In genomic region chr4:84669650-84670049, GRCm38 (mm10) we compare ENCODE assay signal across 15 mouse cellular contexts. TPM values are rescaled to one million over a fixed set of nuclear protein-coding genes. Genes with fewer than 3 reads are reported as not detected.
A peak's percentile ranks its signal among the peaks of the same experiment; 100 is the strongest.
DNase-seq lines count a peak whose midpoint lies in the region; ATAC-seq lines count a peak whose summit lies in the region.
"Had no signal": no experiment of that assay in that cellular context is flagged by ENCODE, and none has a peak within 500 bp of the region (broad histone marks: within the 10 kb centered on the region; RNA-seq: fewer than 3 reads in every experiment).

No protein-coding gene starts in this region.

- H3K36me3 ChIP-seq in kidney, embryonic 16.5 days (ENCODE audit: insufficient read depth, low read length) = no peaks in the 10 kb centered on the region
- no peaks in the 10 kb centered on the region for H3K36me3 ChIP-seq in embryonic facial prominence, embryonic 12.5 days
- H3K36me3 ChIP-seq: forebrain, embryonic 10.5 days; heart, embryonic 15.5 days; limb, embryonic 15.5 days; neural tube, embryonic 13.5 days had no signal

- H3K4me2 ChIP-seq in kidney, embryonic 16.5 days (replicated peaks; ENCODE audit: low read depth, low read length) = no peak overlapping the region
- peak overlapping the region; percentile 29 for H3K4me2 ChIP-seq in embryonic facial prominence, embryonic 12.5 days (replicated peaks)
- H3K4me2 ChIP-seq: heart, embryonic 15.5 days; limb, embryonic 15.5 days; neural tube, embryonic 13.5 days had no signal

- no peak overlapping the region for H3K27ac ChIP-seq in kidney, embryonic 16.5 days (ENCODE audit: low read length)
- no peak overlapping the region for H3K27ac ChIP-seq in embryonic facial prominence, embryonic 12.5 days
- H3K27ac ChIP-seq: forebrain, embryonic 10.5 days; heart, embryonic 15.5 days; layer of hippocampus, adult 2 months; limb, embryonic 15.5 days; macrophage; neural tube, embryonic 13.5 days had no signal

- H3K9me3 ChIP-seq in kidney, embryonic 16.5 days (ENCODE audit: low read length) = no peaks in the 10 kb centered on the region
- no peaks in the 10 kb centered on the region for H3K9me3 ChIP-seq in embryonic facial prominence, embryonic 12.5 days
- H3K9me3 ChIP-seq: forebrain, embryonic 10.5 days; heart, embryonic 15.5 days; limb, embryonic 15.5 days; neural tube, embryonic 13.5 days had no signal

- DNase-seq in kidney, adult 11 months = peak; percentile 34
- peak; percentile 21 for DNase-seq in 3T3-L1 (ENCODE audit: low read depth, low spot score)
- peak; percentile 9 for DNase-seq in kidney, postnatal 14 days
- no peak for DNase-seq in c-Kit-positive CD71-positive TER-119-positive erythroid progenitor cells, embryonic 14.5 days (ENCODE audit: low spot score)
- no peak for DNase-seq in adipocyte (ENCODE audit: low spot score)
- no peak for DNase-seq in layer of hippocampus, postnatal 10 days (ENCODE audit: low spot score in 2 of 2)
- DNase-seq: right cerebral cortex, postnatal 4 days had no signal

- 68% methylated on average over 5 of the region's 5 CpGs for WGBS in kidney, embryonic 16.5 days
- WGBS in embryonic facial prominence, embryonic 12.5 days = 45% methylated on average over 5 of the region's 5 CpGs

- H3K4me1 ChIP-seq in kidney, embryonic 16.5 days (ENCODE audit: insufficient read depth, low read length) = 0 out of 2 replicates have a peak, but pooled peaks cover 7% of the 10 kb centered on the region
- H3K4me1 ChIP-seq in embryonic facial prominence, embryonic 12.5 days = peaks cover 26% of the 10 kb centered on the region

- peaks cover 16% of the 10 kb centered on the region; the same call in 1 of the 2 replicates for H3K27me3 ChIP-seq in kidney, embryonic 16.5 days (ENCODE audit: insufficient read depth, low read length)
- H3K27me3 ChIP-seq in embryonic facial prominence, embryonic 12.5 days = no peaks in the 10 kb centered on the region
- H3K27me3 ChIP-seq: limb, embryonic 15.5 days had no signal

- no peak overlapping the region for H3K4me3 ChIP-seq in kidney, embryonic 16.5 days (ENCODE audit: low read length)
- H3K4me3 ChIP-seq in embryonic facial prominence, embryonic 12.5 days = no peak overlapping the region
- H3K4me3 ChIP-seq: forebrain, embryonic 10.5 days; heart, embryonic 15.5 days; layer of hippocampus, adult 2 months; limb, embryonic 15.5 days; neural tube, embryonic 13.5 days had no signal

- H3K9ac ChIP-seq in kidney, embryonic 16.5 days (replicated peaks; ENCODE audit: low read length) = no peak overlapping the region
- no peak overlapping the region; the same call in 1 of the 2 replicates for H3K9ac ChIP-seq in embryonic facial prominence, embryonic 12.5 days
- H3K9ac ChIP-seq: heart, embryonic 15.5 days; limb, embryonic 15.5 days; neural tube, embryonic 13.5 days had no signal

- no peak for ATAC-seq in kidney, embryonic 16.5 days (ENCODE audit: low FRiP score, low TSS enrichment)
- no peak for ATAC-seq in embryonic facial prominence, embryonic 12.5 days (ENCODE audit: insufficient number of reproducible peaks, insufficient read depth, low FRiP score, low TSS enrichment)

RNA-seq across cellular contexts. Expression of gene Bnc2, which starts 5.4 kb away (rescaled TPM):
- 7.6 and 8.1 TPM in 2 replicates for polyA plus RNA-seq in kidney, embryonic 16.5 days (2015; fragmentation: Nextera tagmentation; extraction: Ambion mirVana)
- polyA plus RNA-seq in embryonic facial prominence, embryonic 12.5 days (2016; fragmentation: Nextera tagmentation; extraction: Ambion mirVana) = 41.6 and 44.5 TPM in 2 replicates
- 1 to 10 TPM; 1.9 to 2.2 TPM for total RNA-seq in layer of hippocampus, postnatal 10 days (2021)

Comparison
In these comparisons a context has a peak if more than half of its experiments do, and no peak if none do; other contexts are left out.
1. DNase-seq: peak in kidney, adult 11 months (single experiment), 3T3-L1 (single experiment) and kidney, postnatal 14 days (single experiment); none in c-Kit-positive CD71-positive TER-119-positive erythroid progenitor cells, embryonic 14.5 days (single experiment), adipocyte (single experiment) and layer of hippocampus, postnatal 10 days (0 of 2).